Comparison of ENCODE assay signal across 9 mouse cellular contexts in the genomic region with DNA sequence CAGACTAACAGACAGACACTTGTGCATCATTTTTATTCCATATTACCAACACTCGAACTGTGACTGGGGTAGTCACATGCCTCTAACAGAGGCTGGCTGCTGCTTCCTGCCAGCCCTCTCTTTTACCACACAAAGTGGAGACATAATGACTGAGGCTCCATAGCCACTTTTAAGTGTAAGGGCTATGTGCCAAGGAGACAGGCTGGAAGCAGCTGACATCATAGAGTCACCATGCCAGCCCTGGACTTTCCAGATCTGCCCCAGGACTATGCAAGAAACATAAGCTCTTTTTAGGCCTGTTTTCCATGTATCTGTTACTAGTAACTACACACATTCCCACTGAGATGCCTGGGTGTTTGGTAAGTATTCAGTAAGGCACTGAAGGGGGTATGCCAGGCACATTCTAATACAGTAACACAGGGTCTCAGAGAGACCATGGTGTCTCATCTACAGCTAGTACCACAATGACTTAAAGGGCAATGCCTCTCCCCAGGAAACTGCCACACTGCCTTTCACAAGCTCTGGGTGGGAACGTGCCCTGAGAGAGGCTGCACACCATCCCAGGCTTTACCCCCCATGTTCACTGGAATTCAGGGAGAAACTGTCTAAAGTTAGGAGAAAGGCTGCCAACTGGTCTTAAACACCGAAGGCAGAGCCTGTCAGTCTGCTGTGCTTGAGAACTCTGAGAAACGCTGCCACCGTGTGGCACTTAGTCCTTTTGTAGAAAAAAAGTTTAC. TPM values are rescaled to one million over a fixed set of nuclear protein-coding genes. Genes with fewer than 3 reads are reported as not detected.
DNase-seq lines count a peak whose midpoint lies in the region; ATAC-seq lines count a peak whose summit lies in the region.
"Had no signal": no experiment of that assay in that cellular context is flagged by ENCODE, and none has a peak within 500 bp of the region (broad histone marks: within the 10 kb centered on the region; RNA-seq: fewer than 3 reads in every experiment).

No protein-coding gene starts in this region.

- H3K4me1 ChIP-seq in hindbrain, embryonic 11.5 days (replicated peaks; ENCODE audit: control insufficient read depth, insufficient read depth, low read length), result no peaks in the 10 kb centered on the region
- H3K4me1 ChIP-seq in hindbrain, embryonic 12.5 days, result no peaks in the 10 kb centered on the region
- no peaks in the 10 kb centered on the region; the same call in 1 of the 2 replicates for H3K4me1 ChIP-seq in lung, embryonic 15.5 days
- H3K4me1 ChIP-seq: neural tube, embryonic 12.5 days had no signal

- H3K27ac ChIP-seq in hindbrain, embryonic 11.5 days (ENCODE audit: low read depth, low read length), result no peak overlapping the region
- H3K27ac ChIP-seq in hindbrain, embryonic 12.5 days, result no peak overlapping the region
- H3K27ac ChIP-seq in lung, embryonic 15.5 days, result 0 out of 2 replicates have a peak overlapping the region, but pooled peaks have one; percentile 7
- H3K27ac ChIP-seq: neural tube, embryonic 12.5 days had no signal

- DNase-seq in hindbrain, embryonic 11.5 days (ENCODE audit: low spot score), result peak; percentile 33
- peak; percentile 33 for DNase-seq in 3T3-L1 (ENCODE audit: low read depth, low spot score)
- DNase-seq in adipocyte (ENCODE audit: low spot score), result peak; percentile 58
- DNase-seq in heart, postnatal 14 days, result peak; percentile 30 to 34
- DNase-seq in gastrocnemius, postnatal 36 days, result no peak
- DNase-seq in gastrocnemius, postnatal 10 days, result no peak

- no peak for ATAC-seq in hindbrain, embryonic 11.5 days (ENCODE audit: low FRiP score)
- no peak for ATAC-seq in hindbrain, embryonic 12.5 days (ENCODE audit: low FRiP score)
- ATAC-seq in lung, embryonic 15.5 days (ENCODE audit: borderline replicate concordance, extremely low read depth, low FRiP score, low TSS enrichment), result no peak

- no peaks in the 10 kb centered on the region for H3K36me3 ChIP-seq in hindbrain, embryonic 11.5 days (ENCODE audit: control insufficient read depth, insufficient read depth, low read length)
- peaks cover 3% of the 10 kb centered on the region; the same call in 1 of the 2 replicates for H3K36me3 ChIP-seq in hindbrain, embryonic 12.5 days
- no peaks in the 10 kb centered on the region for H3K36me3 ChIP-seq in lung, embryonic 15.5 days
- H3K36me3 ChIP-seq: neural tube, embryonic 12.5 days had no signal

- 27% methylated on average over 5 of the region's 5 CpGs for WGBS in hindbrain, embryonic 11.5 days
- 18% methylated on average over 5 of the region's 5 CpGs for WGBS in hindbrain, embryonic 12.5 days
- 20% methylated on average over 5 of the region's 5 CpGs for WGBS in lung, embryonic 15.5 days

- H3K4me2 ChIP-seq in hindbrain, embryonic 11.5 days (replicated peaks; ENCODE audit: low read depth, low read length), result no peak overlapping the region
- H3K4me2 ChIP-seq in hindbrain, embryonic 12.5 days (replicated peaks), result no peak overlapping the region
- no peak overlapping the region for H3K4me2 ChIP-seq in lung, embryonic 15.5 days
- H3K4me2 ChIP-seq: neural tube, embryonic 12.5 days had no signal

- no peaks in the 10 kb centered on the region for H3K9me3 ChIP-seq in hindbrain, embryonic 11.5 days (ENCODE audit: control insufficient read depth, low read length)
- no peaks in the 10 kb centered on the region for H3K9me3 ChIP-seq in hindbrain, embryonic 12.5 days (replicated peaks)
- H3K9me3 ChIP-seq in lung, embryonic 15.5 days, result no peaks in the 10 kb centered on the region
- H3K9me3 ChIP-seq: neural tube, embryonic 12.5 days had no signal

- H3K4me3 ChIP-seq in hindbrain, embryonic 11.5 days (ENCODE audit: low read depth, low read length), result no peak overlapping the region
- no peak overlapping the region for H3K4me3 ChIP-seq in hindbrain, embryonic 12.5 days
- no peak overlapping the region for H3K4me3 ChIP-seq in lung, embryonic 15.5 days
- H3K4me3 ChIP-seq: neural tube, embryonic 12.5 days had no signal

- intact Hi-C loops in heart, postnatal 14 days (cut with DNase I), result no loop called here
- intact Hi-C loops in gastrocnemius, postnatal 36 days (cut with DNase I), result no loop called here

- no peak overlapping the region for H3K9ac ChIP-seq in hindbrain, embryonic 11.5 days (ENCODE audit: low read depth, low read length)
- no peak overlapping the region for H3K9ac ChIP-seq in hindbrain, embryonic 12.5 days
- H3K9ac ChIP-seq in lung, embryonic 15.5 days, result no peak overlapping the region
- H3K9ac ChIP-seq: neural tube, embryonic 12.5 days had no signal

- no peaks in the 10 kb centered on the region for H3K27me3 ChIP-seq in hindbrain, embryonic 11.5 days (ENCODE audit: control insufficient read depth, insufficient read depth, low read length)
- H3K27me3 ChIP-seq in hindbrain, embryonic 12.5 days, result no peaks in the 10 kb centered on the region
- H3K27me3 ChIP-seq in lung, embryonic 15.5 days, result no peaks in the 10 kb centered on the region
- H3K27me3 ChIP-seq: neural tube, embryonic 12.5 days had no signal

RNA-seq across cellular contexts. Expression of gene Bloc1s5, which starts 9.2 kb away (rescaled TPM):
- 24.1 and 28.1 TPM in 2 replicates for polyA plus RNA-seq in hindbrain, embryonic 11.5 days (2014; fragmentation: Nextera tagmentation; extraction: Ambion mirVana)
- polyA plus RNA-seq in hindbrain, embryonic 12.5 days (2016; fragmentation: Nextera tagmentation; extraction: Ambion mirVana), result 24.7 TPM in 2 replicates
- total RNA-seq in heart, postnatal 14 days (2021), result 10 to 100 TPM in 1 of 2 experiments, 1 to 10 TPM in 1; 8.3 to 10.4 TPM
- 16.9 and 21.6 TPM in 2 replicates for polyA plus RNA-seq in lung, embryonic 15.5 days (2015; fragmentation: Nextera tagmentation; extraction: Ambion mirVana)
- 1 to 10 TPM; 6.6 TPM for total RNA-seq in gastrocnemius, postnatal 36 days (2021)
- 1 to 10 TPM; 6.9 to 7.4 TPM for total RNA-seq in gastrocnemius, postnatal 10 days (2021)

RNA-seq across cellular contexts. Expression of gene Eef1e1, which starts 33.2 kb away (rescaled TPM):
- polyA plus RNA-seq in hindbrain, embryonic 11.5 days (2014; fragmentation: Nextera tagmentation; extraction: Ambion mirVana), result 69.3 and 69.9 TPM in 2 replicates
- 58.4 and 59.8 TPM in 2 replicates for polyA plus RNA-seq in hindbrain, embryonic 12.5 days (2016; fragmentation: Nextera tagmentation; extraction: Ambion mirVana)
- total RNA-seq in heart, postnatal 14 days (2021), result 10 to 100 TPM in 1 of 2 experiments, 1 to 10 TPM in 1; 8.4 to 10.5 TPM
- 40.1 and 42.6 TPM in 2 replicates for polyA plus RNA-seq in lung, embryonic 15.5 days (2015; fragmentation: Nextera tagmentation; extraction: Ambion mirVana)
- 10 to 100 TPM; 11.8 to 13.3 TPM for total RNA-seq in gastrocnemius, postnatal 36 days (2021)
- 10 to 100 TPM; 16.0 to 17.5 TPM for total RNA-seq in gastrocnemius, postnatal 10 days (2021)

Comparison
In these comparisons a context has a peak if more than half of its experiments do, and no peak if none do; other contexts are left out.
1. DNase-seq: peak in hindbrain, embryonic 11.5 days (single experiment), 3T3-L1 (single experiment), adipocyte (single experiment) and heart, postnatal 14 days (2 of 2); none in gastrocnemius, postnatal 36 days (0 of 2) and gastrocnemius, postnatal 10 days (single experiment).